Mouse (Mus musculus): ENCODE data around the gene Ccdc62. TPM values are rescaled to one million over a fixed set of nuclear protein-coding genes. Genes with fewer than 3 reads are reported as not detected.

The Ccdc62 gene
- polyA plus RNA-seq, 1 experiment from 2014 or later = 3.5 TPM

- H3K27ac ChIP-seq (replicated peaks) = peak overlapping the region; percentile 60
- 0 out of 2 replicates have a peak, but pooled peaks cover 4% of the 10 kb centered on the region for H3K36me3 ChIP-seq
- no peaks in the 10 kb centered on the region for H3K9me3 ChIP-seq
- no peak overlapping the region for H3K9ac ChIP-seq (replicated peaks)
- H3K4me2 ChIP-seq (replicated peaks) = no peak overlapping the region
- no peaks in the 10 kb centered on the region for H3K27me3 ChIP-seq
- no peak for ATAC-seq (replicated peaks)
- no peak overlapping the region for H3K4me3 ChIP-seq
- H3K4me1 ChIP-seq = peaks cover 32% of the 10 kb centered on the region
- 70% methylated on average over 24 of the region's 24 CpGs for WGBS
These were observed 66.8 kb downstream of the Ccdc62 start for GRCm38 (mm10) chr5:123997211-123997751.

DNA sequence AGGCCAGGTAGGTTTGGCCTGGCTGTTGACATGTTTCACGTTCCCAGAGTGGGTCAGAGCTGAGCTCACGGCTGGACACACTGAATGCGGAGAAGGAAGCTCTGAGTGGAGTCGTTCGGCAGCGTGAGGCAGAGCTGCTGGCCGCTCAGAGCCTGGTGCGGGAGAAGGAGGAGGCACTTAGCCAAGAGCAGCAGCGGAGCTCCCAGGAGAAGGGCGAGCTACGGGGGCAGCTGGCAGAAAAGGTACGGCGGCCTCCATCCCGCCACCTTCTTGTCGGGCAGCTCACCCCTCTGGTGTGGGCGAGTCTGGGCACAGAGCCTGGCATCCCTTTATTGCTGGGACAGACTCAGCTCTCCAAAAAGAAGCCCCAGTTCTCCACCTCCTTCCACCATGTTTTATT, 67.3 kb downstream of the Ccdc62 start:
- H3K9me3 ChIP-seq = no peaks in the 10 kb centered on the region
- H3K27ac ChIP-seq (replicated peaks) = peak overlapping the region; percentile 60
- no peak overlapping the region for H3K9ac ChIP-seq (replicated peaks)
- H3K4me2 ChIP-seq (replicated peaks) = no peak overlapping the region
- WGBS = 47% methylated on average over 16 of the region's 16 CpGs
- 0 out of 2 replicates have a peak, but pooled peaks cover 4% of the 10 kb centered on the region for H3K36me3 ChIP-seq
- no peak for ATAC-seq (replicated peaks)
- no peaks in the 10 kb centered on the region for H3K27me3 ChIP-seq
- H3K4me1 ChIP-seq = peaks cover 32% of the 10 kb centered on the region
- no peak overlapping the region for H3K4me3 ChIP-seq

DNA sequence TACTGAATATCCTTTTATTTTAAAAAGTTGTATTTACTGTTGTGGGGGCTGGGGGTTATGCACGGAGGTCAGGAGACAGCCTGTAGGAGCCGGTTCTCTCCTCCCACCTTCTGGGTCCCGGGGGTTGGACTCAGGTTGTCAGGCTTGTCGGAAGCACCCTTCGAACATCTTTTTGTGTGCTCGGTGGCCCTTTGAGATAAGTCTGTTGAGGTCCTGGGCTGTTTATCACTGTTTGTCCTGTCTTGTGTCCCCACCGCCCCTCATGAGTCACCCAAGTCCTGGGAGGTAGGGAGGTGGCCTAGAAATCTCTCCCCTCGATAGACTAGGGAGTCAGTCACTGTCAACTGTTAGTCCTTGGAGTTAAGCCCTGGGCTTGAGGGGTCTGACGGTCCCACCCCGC, 67.9 kb downstream of the Ccdc62 start:
- WGBS = 88% methylated on average over 10 of the region's 10 CpGs
- Histone ChIP-seq H3K4me1 (peaks cover 34% of the 10 kb centered on the region), H3K4me2 (replicated peaks) (no peak overlapping the region), H3K27ac (replicated peaks) (peak overlapping the region; percentile 60; the same call in 1 of the 2 replicates), H3K36me3 (peaks cover 7% of the 10 kb centered on the region), H3K27me3 (no peaks in the 10 kb centered on the region), H3K9me3 (no peaks in the 10 kb centered on the region), H3K4me3 (no peak overlapping the region), H3K9ac (replicated peaks) (no peak overlapping the region)
- ATAC-seq (replicated peaks) = no peak

DNA sequence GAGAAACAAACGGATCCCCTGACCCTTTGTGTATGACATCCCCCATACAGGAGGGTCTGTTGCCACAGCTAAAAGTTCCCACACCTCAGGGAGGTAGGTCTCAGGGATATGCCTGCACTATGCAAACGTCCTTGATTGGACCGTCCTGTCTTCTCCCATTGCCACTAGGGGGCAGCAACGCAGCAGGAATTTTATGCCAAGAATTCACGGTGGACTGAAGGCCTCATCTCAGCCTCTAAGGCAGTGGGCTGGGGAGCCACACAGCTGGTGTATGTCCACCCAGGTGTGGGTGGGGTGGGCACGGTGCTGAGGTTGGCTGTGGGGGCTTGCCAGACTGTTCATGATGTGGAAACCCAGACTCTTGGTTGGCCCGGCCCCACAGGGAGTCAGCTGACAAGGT, 70.3 kb downstream of the Ccdc62 start:
- Histone ChIP-seq H3K4me2 (replicated peaks) (no peak overlapping the region), H3K27ac (replicated peaks) (0 out of 2 replicates have a peak overlapping the region, but pooled peaks have one; percentile 24), H3K4me3 (no peak overlapping the region), H3K36me3 (peaks cover 31% of the 10 kb centered on the region), H3K9me3 (no peaks in the 10 kb centered on the region), H3K27me3 (no peaks in the 10 kb centered on the region), H3K4me1 (peaks cover 34% of the 10 kb centered on the region), H3K9ac (replicated peaks) (no peak overlapping the region)
- peak; percentile 53 for ATAC-seq (replicated peaks)
- 13% methylated on average over 7 of the region's 7 CpGs for WGBS

DNA sequence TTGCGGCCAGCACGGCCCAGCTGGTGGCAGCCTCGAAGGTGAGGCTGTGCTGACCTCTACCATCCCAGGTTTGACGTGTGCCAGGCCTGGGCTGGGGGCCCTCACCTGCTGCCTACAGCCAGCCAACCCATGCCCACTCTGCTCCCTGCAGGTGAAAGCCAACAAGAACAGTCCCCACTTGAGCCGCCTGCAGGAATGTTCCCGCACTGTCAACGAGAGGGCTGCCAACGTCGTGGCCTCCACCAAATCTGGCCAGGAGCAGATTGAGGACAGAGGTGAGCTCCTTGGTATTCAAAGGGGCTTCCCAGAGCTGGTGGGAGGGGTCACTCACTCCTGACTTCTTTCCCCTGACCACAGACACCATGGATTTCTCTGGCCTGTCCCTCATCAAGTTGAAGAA, 70.8 kb downstream of the Ccdc62 start:
- Histone ChIP-seq H3K36me3 (peaks cover 35% of the 10 kb centered on the region), H3K4me2 (replicated peaks) (no peak overlapping the region), H3K4me1 (peaks cover 34% of the 10 kb centered on the region), H3K27me3 (no peaks in the 10 kb centered on the region), H3K27ac (replicated peaks) (peak overlapping the region; percentile 24; the same call in 1 of the 2 replicates), H3K9ac (replicated peaks) (no peak overlapping the region), H3K9me3 (no peaks in the 10 kb centered on the region), H3K4me3 (no peak overlapping the region)
- 0 out of 2 replicates have a peak, but pooled peaks have one; percentile 2 for ATAC-seq (replicated peaks)
- WGBS = 64% methylated on average over 9 of the region's 9 CpGs

DNA sequence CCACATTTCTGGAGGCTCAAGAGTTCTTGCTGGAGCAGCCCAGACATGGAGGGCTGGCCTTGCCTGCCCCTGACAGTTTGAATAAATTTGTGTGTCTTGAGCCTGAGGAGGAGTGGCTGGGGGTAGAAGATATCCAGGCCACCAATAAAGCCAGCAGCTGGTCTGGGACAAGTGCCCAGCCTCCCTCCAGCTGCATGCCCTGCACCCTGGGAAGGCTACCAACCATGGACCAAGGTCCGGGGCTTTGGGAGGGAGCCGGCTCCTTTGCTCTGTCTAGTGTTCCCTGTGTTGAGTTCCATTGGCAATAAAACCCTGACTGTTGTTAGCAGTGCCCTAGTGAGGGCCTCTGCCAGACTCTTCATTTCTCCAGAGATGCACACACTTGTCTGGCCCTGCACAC, 72.4 kb downstream of the Ccdc62 start:
- H3K4me3 ChIP-seq = no peak overlapping the region
- H3K36me3 ChIP-seq = peaks cover 49% of the 10 kb centered on the region
- no peak overlapping the region for H3K4me2 ChIP-seq (replicated peaks)
- peaks cover 26% of the 10 kb centered on the region for H3K4me1 ChIP-seq
- ATAC-seq (replicated peaks) = no peak
- H3K9me3 ChIP-seq = no peaks in the 10 kb centered on the region
- no peaks in the 10 kb centered on the region for H3K27me3 ChIP-seq
- H3K9ac ChIP-seq (replicated peaks) = no peak overlapping the region
- 80% methylated on average over 2 of the region's 2 CpGs for WGBS
- H3K27ac ChIP-seq (replicated peaks) = peak overlapping the region; percentile 48; the same call in 1 of the 2 replicates

- Histone ChIP-seq H3K27me3 (no peaks in the 10 kb centered on the region), H3K36me3 (peaks cover 54% of the 10 kb centered on the region), H3K9me3 (no peaks in the 10 kb centered on the region), H3K4me3 (no peak overlapping the region), H3K27ac (replicated peaks) (peak overlapping the region; percentile 48; the same call in 1 of the 2 replicates), H3K4me2 (replicated peaks) (no peak overlapping the region), H3K9ac (replicated peaks) (no peak overlapping the region), H3K4me1 (peaks cover 25% of the 10 kb centered on the region)
- WGBS = 62% methylated on average over 4 of the region's 4 CpGs
- ATAC-seq (replicated peaks) = no peak
These were observed 72.9 kb downstream of the Ccdc62 start for GRCm38 (mm10) chr5:124003375-124003774.

- H3K27me3 ChIP-seq = no peaks in the 10 kb centered on the region
- H3K4me3 ChIP-seq = no peak overlapping the region
- H3K4me1 ChIP-seq = peaks cover 25% of the 10 kb centered on the region
- H3K9me3 ChIP-seq = no peaks in the 10 kb centered on the region
- H3K36me3 ChIP-seq = peaks cover 64% of the 10 kb centered on the region
- WGBS = 79% methylated on average over 17 of the region's 17 CpGs
- H3K4me2 ChIP-seq (replicated peaks) = no peak overlapping the region
- 0 out of 2 replicates have a peak, but pooled peaks have one; percentile 15 for ATAC-seq (replicated peaks)
- H3K9ac ChIP-seq (replicated peaks) = no peak overlapping the region
- peak overlapping the region; percentile 53 for H3K27ac ChIP-seq (replicated peaks)
These were observed 74.1 kb downstream of the Ccdc62 start for GRCm38 (mm10) chr5:124004356-124005150.

GRCm38 (mm10) chr5:124005151-124005500, 74.6 kb downstream of the Ccdc62 start:
- peak overlapping the region; percentile 53 for H3K27ac ChIP-seq (replicated peaks)
- H3K4me3 ChIP-seq = no peak overlapping the region
- H3K27me3 ChIP-seq = no peaks in the 10 kb centered on the region
- no peak overlapping the region for H3K4me2 ChIP-seq (replicated peaks)
- H3K9me3 ChIP-seq = no peaks in the 10 kb centered on the region
- no peak for ATAC-seq (replicated peaks)
- peaks cover 68% of the 10 kb centered on the region for H3K36me3 ChIP-seq
- peaks cover 25% of the 10 kb centered on the region for H3K4me1 ChIP-seq
- WGBS = 79% methylated on average over 15 of the region's 15 CpGs
- no peak overlapping the region for H3K9ac ChIP-seq (replicated peaks)

- Histone ChIP-seq H3K36me3 (peaks cover 72% of the 10 kb centered on the region), H3K9ac (replicated peaks) (no peak overlapping the region), H3K4me2 (replicated peaks) (no peak overlapping the region), H3K27me3 (no peaks in the 10 kb centered on the region), H3K9me3 (no peaks in the 10 kb centered on the region), H3K27ac (replicated peaks) (peak overlapping the region; percentile 53), H3K4me3 (no peak overlapping the region), H3K4me1 (peaks cover 29% of the 10 kb centered on the region)
- WGBS = 83% methylated on average over 11 of the region's 11 CpGs
- ATAC-seq (replicated peaks) = no peak
These were observed 75.1 kb downstream of the Ccdc62 start for GRCm38 (mm10) chr5:124005591-124005990.

DNA sequence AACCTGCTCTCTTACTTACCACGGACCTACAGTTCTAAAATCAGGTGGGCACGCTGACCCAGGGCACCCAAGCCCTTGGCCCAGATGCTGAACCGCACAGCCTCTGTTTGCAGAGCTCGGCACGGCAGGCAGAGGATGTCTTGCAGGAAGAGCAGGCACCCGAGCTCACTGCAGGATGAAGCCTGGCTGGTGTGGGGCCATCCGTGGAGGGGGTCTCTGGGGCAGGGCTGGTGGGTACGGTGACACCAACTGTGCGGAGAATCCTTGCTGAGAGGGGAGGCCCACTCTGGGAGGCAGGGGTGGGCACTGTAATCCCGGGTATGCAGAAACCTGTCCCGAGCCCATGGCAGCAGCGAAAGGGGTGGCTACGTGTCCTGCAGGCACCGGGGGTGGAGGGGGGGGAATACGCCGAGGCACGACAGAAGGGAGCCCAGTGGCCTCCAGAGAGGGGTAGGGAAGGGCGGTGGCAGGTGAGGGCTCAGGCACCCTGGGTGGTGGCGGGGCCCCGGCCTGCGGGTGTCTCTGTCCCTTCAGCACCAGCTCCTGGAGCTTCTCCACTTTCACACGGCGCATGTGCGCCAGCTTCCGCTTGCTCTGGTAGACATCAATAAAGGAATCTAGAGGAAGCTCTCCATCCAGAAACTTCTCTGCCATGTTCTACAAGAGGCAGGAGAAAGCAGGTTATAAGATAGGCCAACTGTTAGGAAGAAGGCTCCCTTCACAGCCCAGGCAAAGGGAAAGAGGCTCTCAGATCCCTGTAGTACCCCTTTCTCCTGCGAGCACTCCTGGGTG, 75.8 kb downstream of the Ccdc62 start:
- Histone ChIP-seq H3K36me3 (peaks cover 72% of the 10 kb centered on the region), H3K4me3 (no peak overlapping the region), H3K27ac (replicated peaks) (peak overlapping the region; percentile 31), H3K4me1 (peaks cover 31% of the 10 kb centered on the region), H3K9ac (replicated peaks) (no peak overlapping the region), H3K4me2 (replicated peaks) (no peak overlapping the region), H3K27me3 (no peaks in the 10 kb centered on the region), H3K9me3 (no peaks in the 10 kb centered on the region)
- no peak for ATAC-seq (replicated peaks)
- 90% methylated on average over 26 of the region's 26 CpGs for WGBS
